Mouse (Mus musculus): Measurements from ENCODE around the gene 4933430I17Rik. TPM values are rescaled to one million over a fixed set of nuclear protein-coding genes. Genes with fewer than 3 reads are reported as not detected.
"Not testable (repeated sequence)": the region's sequence is repeated elsewhere in the genome, so short reads cannot be mapped to it uniquely, and the experiment has no call there.

Gene 4933430I17Rik
- polyA plus RNA-seq, 1 experiment: 1.3 TPM

GRCm38 (mm10) chr4:62590878-62591277, 65.7 kb downstream of the 4933430I17Rik start:
- TF ChIP-seq POLR2A (IDR thresholded peaks at IDR 0.05; ENCODE audit: insufficient read depth, low read length): no peak
- no peak for TF ChIP-seq EP300 (IDR thresholded peaks at IDR 0.05; ENCODE audit: insufficient read depth, low read depth, low read length)
- no peak for TF ChIP-seq CTCF (IDR thresholded peaks at IDR 0.05; ENCODE audit: low read depth, low read length)
- no peak overlapping the region for H3K27ac ChIP-seq (ENCODE audit: insufficient read depth, low read length)

GRCm38 (mm10) chr4:62591326-62591725, 66.2 kb downstream of the 4933430I17Rik start:
- no peaks in the 10 kb centered on the region for H3K36me3 ChIP-seq (ENCODE audit: control insufficient read depth, insufficient read depth, low read length, poor library complexity, severe bottlenecking)
- no peaks in the 10 kb centered on the region for H3K27me3 ChIP-seq (ENCODE audit: control insufficient read depth, insufficient read depth, low read length, poor library complexity, severe bottlenecking)
- no peak overlapping the region for H3K27ac ChIP-seq (ENCODE audit: insufficient read depth, low read length)
- no peaks in the 10 kb centered on the region for H3K4me1 ChIP-seq (ENCODE audit: control insufficient read depth, insufficient read depth, low read length)
- H3K9ac ChIP-seq (ENCODE audit: low read depth, poor library complexity, severe bottlenecking): no peak overlapping the region
- no peak overlapping the region for H3K4me3 ChIP-seq (ENCODE audit: low read depth, low read length)
- H3K9me3 ChIP-seq (replicated peaks; ENCODE audit: control insufficient read depth, insufficient read depth, low read length, poor library complexity, severe bottlenecking): no peaks in the 10 kb centered on the region
- TF ChIP-seq CTCF (IDR thresholded peaks at IDR 0.05; ENCODE audit: low read depth, low read length): no peak
- no peak for TF ChIP-seq POLR2A (IDR thresholded peaks at IDR 0.05; ENCODE audit: insufficient read depth, low read length)
- TF ChIP-seq EP300 (IDR thresholded peaks at IDR 0.05; ENCODE audit: insufficient read depth, low read depth, low read length): no peak

More at GRCm38 (mm10) chr4:62590878-62591277, 65.7 kb downstream of the 4933430I17Rik start:
- Histone ChIP-seq H3K9me3 (replicated peaks; ENCODE audit: control insufficient read depth, insufficient read depth, low read length, poor library complexity, severe bottlenecking) (no peaks in the 10 kb centered on the region), H3K27me3 (ENCODE audit: control insufficient read depth, insufficient read depth, low read length, poor library complexity, severe bottlenecking) (no peaks in the 10 kb centered on the region), H3K4me1 (ENCODE audit: control insufficient read depth, insufficient read depth, low read length) (no peaks in the 10 kb centered on the region), H3K4me3 (ENCODE audit: low read depth, low read length) (no peak overlapping the region), H3K9ac (ENCODE audit: low read depth, poor library complexity, severe bottlenecking) (no peak overlapping the region), H3K36me3 (ENCODE audit: control insufficient read depth, insufficient read depth, low read length, poor library complexity, severe bottlenecking) (no peaks in the 10 kb centered on the region)

GRCm38 (mm10) chr4:62593546-62594240, 68.5 kb downstream of the 4933430I17Rik start:
- H3K36me3 ChIP-seq (ENCODE audit: control insufficient read depth, insufficient read depth, low read length, poor library complexity, severe bottlenecking); H3K27me3 ChIP-seq (ENCODE audit: control insufficient read depth, insufficient read depth, low read length, poor library complexity, severe bottlenecking); H3K27ac ChIP-seq (ENCODE audit: insufficient read depth, low read length); H3K9me3 ChIP-seq (replicated peaks; ENCODE audit: control insufficient read depth, insufficient read depth, low read length, poor library complexity, severe bottlenecking); H3K4me1 ChIP-seq (ENCODE audit: control insufficient read depth, insufficient read depth, low read length); H3K4me3 ChIP-seq (ENCODE audit: low read depth, low read length); H3K9ac ChIP-seq (ENCODE audit: low read depth, poor library complexity, severe bottlenecking): not testable (repeated sequence)

DNA sequence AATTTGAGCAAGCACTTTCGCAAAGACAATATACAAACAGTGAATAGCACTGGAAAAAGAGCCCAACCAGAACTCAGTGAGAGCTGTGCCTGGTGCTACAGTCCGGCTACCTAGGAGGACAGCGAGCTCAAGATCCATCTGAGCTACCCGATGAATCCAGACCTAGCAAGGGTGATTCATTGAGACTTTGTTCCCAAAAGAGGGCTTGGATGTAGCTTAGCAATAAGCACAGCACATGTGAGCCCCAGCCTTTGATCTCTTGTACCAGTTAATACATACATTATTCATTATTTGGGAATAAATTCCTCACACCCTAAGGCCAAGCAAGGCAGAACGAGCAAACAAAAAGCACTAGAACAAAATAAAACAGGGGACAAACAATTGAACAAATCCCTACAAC, 69.3 kb downstream of the 4933430I17Rik start:
- Histone ChIP-seq H3K27ac (ENCODE audit: insufficient read depth, low read length) (no peak overlapping the region), H3K4me3 (ENCODE audit: low read depth, low read length) (no peak overlapping the region), H3K27me3 (ENCODE audit: control insufficient read depth, insufficient read depth, low read length, poor library complexity, severe bottlenecking) (no peaks in the 10 kb centered on the region), H3K9ac (ENCODE audit: low read depth, poor library complexity, severe bottlenecking) (no peak overlapping the region), H3K9me3 (replicated peaks; ENCODE audit: control insufficient read depth, insufficient read depth, low read length, poor library complexity, severe bottlenecking) (no peaks in the 10 kb centered on the region), H3K4me1 (ENCODE audit: control insufficient read depth, insufficient read depth, low read length) (no peaks in the 10 kb centered on the region), H3K36me3 (ENCODE audit: control insufficient read depth, insufficient read depth, low read length, poor library complexity, severe bottlenecking) (no peaks in the 10 kb centered on the region)
- TF ChIP-seq CTCF (IDR thresholded peaks at IDR 0.05; ENCODE audit: low read depth, low read length) (no peak), EP300 (IDR thresholded peaks at IDR 0.05; ENCODE audit: insufficient read depth, low read depth, low read length) (no peak), POLR2A (IDR thresholded peaks at IDR 0.05; ENCODE audit: insufficient read depth, low read length) (no peak)

DNA sequence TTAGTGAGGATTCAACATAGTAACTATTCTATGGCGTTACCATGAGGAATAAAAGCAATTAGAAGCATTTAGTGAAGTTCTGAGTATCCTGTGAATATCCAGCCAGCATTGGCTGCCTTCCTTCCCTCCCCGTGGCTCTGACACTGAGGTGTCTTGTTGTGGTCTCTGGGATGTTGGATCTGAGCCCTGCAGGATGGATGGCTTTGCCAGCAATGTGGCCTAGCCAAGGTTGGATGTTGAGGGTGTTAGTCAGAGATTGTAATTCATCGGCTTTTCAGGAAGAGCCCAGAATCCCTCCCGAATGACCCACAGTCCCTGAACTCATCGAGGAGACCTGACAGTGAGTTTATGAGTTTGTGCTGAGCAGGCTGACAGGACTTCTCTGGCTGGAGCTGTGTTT, 70.9 kb downstream of the 4933430I17Rik start:
- no peak overlapping the region for H3K27ac ChIP-seq (ENCODE audit: insufficient read depth, low read length)
- no peak overlapping the region for H3K9ac ChIP-seq (ENCODE audit: low read depth, poor library complexity, severe bottlenecking)
- H3K36me3 ChIP-seq (ENCODE audit: control insufficient read depth, insufficient read depth, low read length, poor library complexity, severe bottlenecking): no peaks in the 10 kb centered on the region
- TF ChIP-seq CTCF (IDR thresholded peaks at IDR 0.05; ENCODE audit: low read depth, low read length): no peak
- no peak for TF ChIP-seq POLR2A (IDR thresholded peaks at IDR 0.05; ENCODE audit: insufficient read depth, low read length)
- TF ChIP-seq EP300 (IDR thresholded peaks at IDR 0.05; ENCODE audit: insufficient read depth, low read depth, low read length): no peak
- no peaks in the 10 kb centered on the region for H3K27me3 ChIP-seq (ENCODE audit: control insufficient read depth, insufficient read depth, low read length, poor library complexity, severe bottlenecking)
- H3K4me3 ChIP-seq (ENCODE audit: low read depth, low read length): no peak overlapping the region
- H3K9me3 ChIP-seq (replicated peaks; ENCODE audit: control insufficient read depth, insufficient read depth, low read length, poor library complexity, severe bottlenecking): no peaks in the 10 kb centered on the region
- no peaks in the 10 kb centered on the region for H3K4me1 ChIP-seq (ENCODE audit: control insufficient read depth, insufficient read depth, low read length)

Other genes starting within 250 kb of the 4933430I17Rik start
- 18.5 and 22.1 TPM in 2 replicates for gene Fkbp15, start 164.8 kb upstream of the 4933430I17Rik start, polyA plus RNA-seq (2011; ENCODE audit: insufficient read depth, insufficient read length, low read depth, missing spikeins)
- 56.2 and 56.8 TPM in 2 replicates for gene Slc31a1, start 164.6 kb upstream of the 4933430I17Rik start, polyA plus RNA-seq (2011; ENCODE audit: insufficient read depth, insufficient read length, low read depth, missing spikeins)
- gene Cdc26, start 116.7 kb upstream of the 4933430I17Rik start, polyA plus RNA-seq (2011; ENCODE audit: insufficient read depth, insufficient read length, low read depth, missing spikeins): 61.9 and 69.0 TPM in 2 replicates
- gene Prpf4, start 116.6 kb upstream of the 4933430I17Rik start, polyA plus RNA-seq (2011; ENCODE audit: insufficient read depth, insufficient read length, low read depth, missing spikeins): 27.7 and 29.2 TPM in 2 replicates
- not detected in 2 replicates for gene Rnf183, start 90.1 kb upstream of the 4933430I17Rik start, polyA plus RNA-seq (2011; ENCODE audit: insufficient read depth, insufficient read length, low read depth, missing spikeins)
- 14.8 and 16.7 TPM in 2 replicates for gene Wdr31, start 54.5 kb upstream of the 4933430I17Rik start, polyA plus RNA-seq (2011; ENCODE audit: insufficient read depth, insufficient read length, low read depth, missing spikeins)
- 18.5 and 18.9 TPM in 2 replicates for gene Bspry, start 45.3 kb upstream of the 4933430I17Rik start, polyA plus RNA-seq (2011; ENCODE audit: insufficient read depth, insufficient read length, low read depth, missing spikeins)
- 0.51 and 0.75 TPM in 2 replicates for gene Hdhd3, start 21.9 kb upstream of the 4933430I17Rik start, polyA plus RNA-seq (2011; ENCODE audit: insufficient read depth, insufficient read length, low read depth, missing spikeins)
- gene Alad, start 5.5 kb upstream of the 4933430I17Rik start, polyA plus RNA-seq (2011; ENCODE audit: insufficient read depth, insufficient read length, low read depth, missing spikeins): 26.9 and 37.3 TPM in 2 replicates
- gene Pole3, start 301 bp upstream of the 4933430I17Rik start, polyA plus RNA-seq (2011; ENCODE audit: insufficient read depth, insufficient read length, low read depth, missing spikeins): 32.3 and 34.0 TPM in 2 replicates
- 15.3 and 17.8 TPM in 2 replicates for gene Rgs3, start 34.5 kb downstream of the 4933430I17Rik start, polyA plus RNA-seq (2011; ENCODE audit: insufficient read depth, insufficient read length, low read depth, missing spikeins)